11 mouse cellular contexts compared by ENCODE assay signal in the genomic region with DNA sequence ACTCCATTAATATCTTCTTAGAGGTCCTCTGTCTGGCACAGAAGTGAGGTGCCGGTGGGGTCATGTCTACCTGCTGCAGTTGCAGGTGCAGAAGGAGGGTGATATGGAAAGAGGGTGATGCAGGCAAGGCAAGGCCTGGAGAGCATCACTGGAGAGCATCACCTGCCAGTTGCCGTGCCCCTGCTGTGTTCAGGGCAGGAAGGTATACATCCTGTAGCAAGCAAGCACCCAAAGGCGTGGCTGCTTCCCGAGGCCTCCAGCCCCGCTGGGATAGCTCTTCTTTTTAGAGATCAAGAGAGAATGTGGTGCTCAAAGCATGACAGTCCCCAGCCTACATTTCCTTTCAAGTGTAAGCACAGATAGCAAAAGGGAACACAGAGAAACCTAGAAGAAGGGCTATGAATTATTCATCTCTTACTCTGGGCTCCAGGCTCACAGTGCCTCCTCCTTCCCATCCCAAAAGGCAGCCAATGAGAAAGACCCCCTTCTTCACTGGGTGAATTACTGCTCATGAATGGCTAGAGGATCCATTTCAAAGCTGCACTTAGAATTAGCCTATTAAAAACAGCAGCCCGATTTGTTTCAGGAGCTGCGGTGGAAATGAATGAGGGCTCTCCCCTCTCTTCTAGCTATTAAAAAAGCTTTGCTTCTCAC. TPM values are rescaled to one million over a fixed set of nuclear protein-coding genes. Genes with fewer than 3 reads are reported as not detected.
DNase-seq lines count a peak whose midpoint lies in the region; ATAC-seq and TF ChIP-seq lines count a peak whose summit lies in the region.
"Had no signal": no experiment of that assay in that cellular context is flagged by ENCODE, and none has a peak within 500 bp of the region (broad histone marks: within the 10 kb centered on the region; RNA-seq: fewer than 3 reads in every experiment).

No protein-coding gene starts in this region.

- no peaks in the 10 kb centered on the region for H3K36me3 ChIP-seq in embryonic facial prominence, embryonic 10.5 days (replicated peaks)
- H3K36me3 ChIP-seq in hindbrain, embryonic 13.5 days = no peaks in the 10 kb centered on the region
- H3K36me3 ChIP-seq in midbrain, postnatal 0 days (ENCODE audit: insufficient read depth, low read length) = no peaks in the 10 kb centered on the region
- H3K36me3 ChIP-seq in kidney, adult 2 months (ENCODE audit: control insufficient read depth, insufficient read depth, low read length) = no peaks in the 10 kb centered on the region
- H3K36me3 ChIP-seq: liver, embryonic 15.5 days had no signal

- no peaks in the 10 kb centered on the region for H3K9me3 ChIP-seq in embryonic facial prominence, embryonic 10.5 days
- no peaks in the 10 kb centered on the region for H3K9me3 ChIP-seq in hindbrain, embryonic 13.5 days
- H3K9me3 ChIP-seq in midbrain, postnatal 0 days (ENCODE audit: low read length) = no peaks in the 10 kb centered on the region
- H3K9me3 ChIP-seq: liver, embryonic 15.5 days had no signal

- DNase-seq in ZHBTc4 (ENCODE audit: low read depth, low spot score) = peak; percentile 18
- DNase-seq in embryonic facial prominence, embryonic 10.5 days (ENCODE audit: low spot score) = peak; percentile 15
- peak; percentile 81 for DNase-seq in midbrain, postnatal 0 days (ENCODE audit: low spot score)
- DNase-seq in lung, postnatal 4 days = no peak
- no peak for DNase-seq in lung, adult 2 months
- DNase-seq in kidney, adult 2 months = no peak
- no peak for DNase-seq in heart, postnatal 36 days
- DNase-seq: heart, postnatal 14 days; spleen, adult 18-20 months had no signal

- H3K27ac ChIP-seq in embryonic facial prominence, embryonic 10.5 days (replicated peaks) = no peak overlapping the region
- H3K27ac ChIP-seq in hindbrain, embryonic 13.5 days = peak overlapping the region; percentile 83
- H3K27ac ChIP-seq in midbrain, postnatal 0 days (ENCODE audit: low read depth, low read length) = peak overlapping the region; percentile 70
- no peak overlapping the region for H3K27ac ChIP-seq in kidney, adult 2 months (ENCODE audit: insufficient read depth, low read depth, low read length)
- H3K27ac ChIP-seq: liver, embryonic 15.5 days had no signal

- WGBS in embryonic facial prominence, embryonic 10.5 days = 48% methylated on average over 7 of the region's 7 CpGs
- 19% methylated on average over 7 of the region's 7 CpGs for WGBS in hindbrain, embryonic 13.5 days
- WGBS in midbrain, postnatal 0 days = 17% methylated on average over 7 of the region's 7 CpGs
- 57% methylated on average over 7 of the region's 7 CpGs for WGBS in lung, adult 2 months
- WGBS in kidney, adult 2 months = 29% methylated on average over 7 of the region's 7 CpGs

- TF ChIP-seq POLR2A in lung, adult 2 months (IDR thresholded peaks at IDR 0.05; ENCODE audit: borderline replicate concordance, extremely low read depth, low read depth, low read length) = no peak
- no peak for TF ChIP-seq POLR2A in kidney, adult 2 months (IDR thresholded peaks at IDR 0.05; ENCODE audit: low read depth, low read length)

- no peaks in the 10 kb centered on the region for H3K27me3 ChIP-seq in embryonic facial prominence, embryonic 10.5 days (replicated peaks; ENCODE audit: low read depth, poor library complexity, severe bottlenecking)
- no peaks in the 10 kb centered on the region for H3K27me3 ChIP-seq in hindbrain, embryonic 13.5 days
- H3K27me3 ChIP-seq in midbrain, postnatal 0 days (ENCODE audit: insufficient read depth, low read length) = no peaks in the 10 kb centered on the region
- H3K27me3 ChIP-seq in kidney, adult 2 months (replicated peaks; ENCODE audit: control insufficient read depth, insufficient read depth, low read length) = no peaks in the 10 kb centered on the region
- H3K27me3 ChIP-seq: liver, embryonic 15.5 days had no signal

- peak; percentile 93 for ATAC-seq in hindbrain, embryonic 13.5 days (ENCODE audit: low FRiP score)
- peak; percentile 92 for ATAC-seq in midbrain, postnatal 0 days (ENCODE audit: low FRiP score)

- 0 out of 2 replicates have a peak overlapping the region, but pooled peaks have one; percentile 24 for H3K9ac ChIP-seq in hindbrain, embryonic 13.5 days
- peak overlapping the region; percentile 19; the same call in 1 of the 2 replicates for H3K9ac ChIP-seq in midbrain, postnatal 0 days (replicated peaks; ENCODE audit: low read length, poor library complexity, severe bottlenecking)
- H3K9ac ChIP-seq: liver, embryonic 15.5 days had no signal

- no peak for TF ChIP-seq CTCF in midbrain, postnatal 0 days (IDR thresholded peaks at IDR 0.05)
- no peak for TF ChIP-seq CTCF in lung, adult 2 months (IDR thresholded peaks at IDR 0.05; ENCODE audit: insufficient read depth, low read length)
- no peak for TF ChIP-seq CTCF in kidney, adult 2 months (conservative IDR thresholded peaks at IDR 0.05; ENCODE audit: insufficient read depth, insufficient read length, low read depth, low read length)

- H3K4me2 ChIP-seq in hindbrain, embryonic 13.5 days = peak overlapping the region; percentile 43
- peak overlapping the region; percentile 24 for H3K4me2 ChIP-seq in midbrain, postnatal 0 days (ENCODE audit: low read depth, low read length, poor library complexity, severe bottlenecking)
- H3K4me2 ChIP-seq: liver, embryonic 15.5 days had no signal

- peaks cover 15% of the 10 kb centered on the region for H3K4me1 ChIP-seq in embryonic facial prominence, embryonic 10.5 days
- H3K4me1 ChIP-seq in hindbrain, embryonic 13.5 days (replicated peaks) = peaks cover 25% of the 10 kb centered on the region
- H3K4me1 ChIP-seq in midbrain, postnatal 0 days (ENCODE audit: insufficient read depth, low read length) = no peaks in the 10 kb centered on the region
- H3K4me1 ChIP-seq in lung, adult 2 months (ENCODE audit: control insufficient read depth, insufficient read depth, low read length) = no peaks in the 10 kb centered on the region
- H3K4me1 ChIP-seq in kidney, adult 2 months (ENCODE audit: control insufficient read depth, insufficient read depth, low read length) = no peaks in the 10 kb centered on the region
- H3K4me1 ChIP-seq: liver, embryonic 15.5 days had no signal

- intact Hi-C loops in heart, postnatal 36 days (cut with DNase I) = no loop called here

- 0 out of 2 replicates have a peak overlapping the region, but pooled peaks have one; percentile 8 for H3K4me3 ChIP-seq in embryonic facial prominence, embryonic 10.5 days
- peak overlapping the region; percentile 15; the same call in 1 of the 2 replicates for H3K4me3 ChIP-seq in hindbrain, embryonic 13.5 days
- H3K4me3 ChIP-seq in midbrain, postnatal 0 days (ENCODE audit: low read depth, low read length) = no peak overlapping the region
- H3K4me3 ChIP-seq in lung, adult 2 months (replicated peaks; ENCODE audit: extremely low read depth, low read depth, low read length) = no peak overlapping the region
- H3K4me3 ChIP-seq in kidney, adult 2 months (ENCODE audit: insufficient read depth, low read depth, low read length) = no peak overlapping the region
- H3K4me3 ChIP-seq: liver, embryonic 15.5 days had no signal

RNA-seq across cellular contexts. Expression of gene Agbl1, which starts 44.6 kb away (rescaled TPM):
- polyA plus RNA-seq in embryonic facial prominence, embryonic 10.5 days (2016; fragmentation: Nextera tagmentation; extraction: Ambion mirVana) = not detected in 2 replicates
- polyA plus RNA-seq in hindbrain, embryonic 13.5 days (2015; fragmentation: Nextera tagmentation; extraction: Ambion mirVana) = 0.13 TPM in 1 of 2 replicates, not detected in the other
- 0.52 and 0.55 TPM in 2 replicates for total RNA-seq in midbrain, postnatal 0 days (2014; rRNA removed)
- polyA plus RNA-seq in midbrain, postnatal 0 days (2015; fragmentation: Nextera tagmentation; extraction: Ambion mirVana) = 0.05 and 0.09 TPM in 2 replicates
- 0.28 TPM in 1 of 2 replicates, not detected in the other for polyA plus RNA-seq in lung, adult 2 months (2012; rRNA removed)
- 0.09 TPM in 1 of 2 replicates, not detected in the other for polyA plus RNA-seq in kidney, adult 2 months (2012; rRNA removed)
- total RNA-seq in heart, postnatal 36 days (2021) = under 1 TPM; 0.16 to 0.25 TPM

Comparison
In these comparisons a context has a peak if more than half of its experiments do, and no peak if none do; other contexts are left out.
1. DNase-seq: peak in ZHBTc4 (single experiment), embryonic facial prominence, embryonic 10.5 days (single experiment) and midbrain, postnatal 0 days (single experiment); none in lung, postnatal 4 days (0 of 2), lung, adult 2 months (single experiment), kidney, adult 2 months (single experiment) and heart, postnatal 36 days (0 of 2).
2. H3K27ac ChIP-seq: peak in hindbrain, embryonic 13.5 days (single experiment) and midbrain, postnatal 0 days (single experiment); none in embryonic facial prominence, embryonic 10.5 days (single experiment) and kidney, adult 2 months (single experiment).
3. H3K4me3 ChIP-seq: peak in embryonic facial prominence, embryonic 10.5 days (single experiment) and hindbrain, embryonic 13.5 days (single experiment); none in midbrain, postnatal 0 days (single experiment), lung, adult 2 months (single experiment) and kidney, adult 2 months (single experiment).